Mouse (Mus musculus) limb, embryonic 14.5 days (tissue): Measurements from ENCODE around the gene Ulk3. TPM values are rescaled to one million over a fixed set of nuclear protein-coding genes. Genes with fewer than 3 reads are reported as not detected.

Experiments
- ATAC-seq: fragments of 200-750 bp; cut with Nextera tagmentation; 2 replicates; pipeline ENCODE4 v1.8.0; 2017; ENCODE audit warnings: low read depth, moderate number of reproducible peaks, moderate TSS enrichment; ENCODE audit not compliant: low FRiP score
- DNase-seq: peaks from one replicate; pipeline ENCODE4 v3.0.0-alpha.2; 2015; ENCODE audit warnings: low spot score
- H3K27ac ChIP-seq: fragments of 300-500 bp; sonication (generic); replicated peaks from 2 replicates; pipeline ENCODE4 v1.5.1; 2014; ENCODE audit warnings: low read depth, mild to moderate bottlenecking, low read length, moderate library complexity, mixed read lengths
- H3K27me3 ChIP-seq: fragments of 300-500 bp; sonication (generic); 2 replicates; pipeline ENCODE4 v1.6.1; 2014; ENCODE audit warnings: low read length, mixed read lengths; ENCODE audit not compliant: control insufficient read depth, insufficient read depth
- H3K36me3 ChIP-seq: fragments of 300-500 bp; sonication (generic); 2 replicates; pipeline ENCODE4 v1.6.1; 2014; ENCODE audit warnings: mild to moderate bottlenecking, low read length, moderate library complexity, mixed read lengths; ENCODE audit not compliant: control insufficient read depth, insufficient read depth
- H3K4me1 ChIP-seq: fragments of 300-500 bp; sonication (generic); 2 replicates; pipeline ENCODE4 v1.6.1; 2014; ENCODE audit warnings: antibody characterized with exemption, low read length, mixed read lengths; ENCODE audit not compliant: control insufficient read depth, insufficient read depth
- H3K4me2 ChIP-seq: fragments of 300-500 bp; sonication (generic); replicated peaks from 2 replicates; pipeline ENCODE4 v1.6.1; 2014; ENCODE audit warnings: low read depth, mild to moderate bottlenecking, low read length, moderate library complexity; ENCODE audit not compliant: severe bottlenecking
- H3K4me3 ChIP-seq: fragments of 300-500 bp; sonication (generic); replicated peaks from 2 replicates; pipeline ENCODE4 v1.5.1; 2014; ENCODE audit warnings: low read length
- H3K9ac ChIP-seq: fragments of 300-500 bp; sonication (generic); 2 replicates; pipeline ENCODE4 v1.6.1; 2014; ENCODE audit warnings: mild to moderate bottlenecking, low read depth, low read length, moderate library complexity; ENCODE audit not compliant: severe bottlenecking
- H3K9me3 ChIP-seq: fragments of 300-500 bp; sonication (generic); 2 replicates; pipeline ENCODE4 v1.6.1; 2016; ENCODE audit warnings: low read length; ENCODE audit not compliant: control insufficient read depth
- POLR2A ChIP-seq: fragments of 200-500 bp; IDR thresholded peaks from 2 replicates; pipeline ENCODE4 v1.8.0; 2012; ENCODE audit warnings: inconsistent platforms, mild to moderate bottlenecking, moderate library complexity, borderline replicate concordance; ENCODE audit not compliant: insufficient read depth, insufficient read length; ENCODE audit errors: extremely low read depth
- WGBS: fragments of 180-500 bp; shearing (Covaris S2); extraction: QIAGEN DNeasy Blood & Tissue Kit; methylation state at CpG from one replicate; pipeline ENCODE4 v1.1.7; 2014; 5-methylcytosine and 5-hydroxymethylcytosine counted together
- polyA plus RNA-seq, 2 experiments: library from polyadenylated mRNA; depleted of rRNA in 1 of 2; stranded (reverse) in 1 of 2; unstranded in 1 of 2; fragments of >200 nt; fragmentation: Nextera tagmentation in 1 of 2; extraction: Ambion mirVana in 1 of 2; gene quantifications; 2 replicates each; pipeline versions ENCODE4 v1.2.1 to v1.2.3; 2012 to 2014

Gene Ulk3
- polyA plus RNA-seq, 2 experiments = 13.1 to 41.7 TPM

DNA sequence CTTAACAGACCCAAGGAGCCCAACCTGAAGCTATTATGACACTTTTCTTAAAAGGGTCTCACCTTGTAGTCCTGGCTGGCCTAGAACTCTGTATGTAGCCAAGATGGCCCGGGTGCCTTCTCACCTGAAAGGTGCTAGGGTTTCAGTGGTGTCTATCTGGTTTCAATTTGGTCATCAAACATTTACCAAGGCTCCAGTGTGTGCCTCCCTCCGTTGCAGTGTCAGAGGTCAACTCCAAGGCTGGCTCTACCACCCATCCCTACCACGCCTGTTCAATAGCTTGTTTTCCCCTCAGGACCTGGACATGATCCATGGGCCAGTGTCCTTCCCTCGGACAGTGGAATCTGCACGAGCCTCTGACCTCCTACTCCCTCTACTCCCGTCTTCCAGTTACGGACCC lies 35.0 kb downstream of the Ulk3 start:
- H3K4me2 ChIP-seq = no peak overlapping the region
- no peak overlapping the region for H3K9ac ChIP-seq
- ATAC-seq (no peak), DNase-seq (no peak)
- H3K27me3 ChIP-seq = no peaks in the 10 kb centered on the region
- H3K9me3 ChIP-seq = no peaks in the 10 kb centered on the region
- no peak for TF ChIP-seq POLR2A
- H3K4me3 ChIP-seq = no peak overlapping the region
- WGBS = 86% methylated on average over 7 of the region's 7 CpGs
- no peaks in the 10 kb centered on the region for H3K4me1 ChIP-seq
- H3K36me3 ChIP-seq = peaks cover 49% of the 10 kb centered on the region
- no peak overlapping the region for H3K27ac ChIP-seq

DNA sequence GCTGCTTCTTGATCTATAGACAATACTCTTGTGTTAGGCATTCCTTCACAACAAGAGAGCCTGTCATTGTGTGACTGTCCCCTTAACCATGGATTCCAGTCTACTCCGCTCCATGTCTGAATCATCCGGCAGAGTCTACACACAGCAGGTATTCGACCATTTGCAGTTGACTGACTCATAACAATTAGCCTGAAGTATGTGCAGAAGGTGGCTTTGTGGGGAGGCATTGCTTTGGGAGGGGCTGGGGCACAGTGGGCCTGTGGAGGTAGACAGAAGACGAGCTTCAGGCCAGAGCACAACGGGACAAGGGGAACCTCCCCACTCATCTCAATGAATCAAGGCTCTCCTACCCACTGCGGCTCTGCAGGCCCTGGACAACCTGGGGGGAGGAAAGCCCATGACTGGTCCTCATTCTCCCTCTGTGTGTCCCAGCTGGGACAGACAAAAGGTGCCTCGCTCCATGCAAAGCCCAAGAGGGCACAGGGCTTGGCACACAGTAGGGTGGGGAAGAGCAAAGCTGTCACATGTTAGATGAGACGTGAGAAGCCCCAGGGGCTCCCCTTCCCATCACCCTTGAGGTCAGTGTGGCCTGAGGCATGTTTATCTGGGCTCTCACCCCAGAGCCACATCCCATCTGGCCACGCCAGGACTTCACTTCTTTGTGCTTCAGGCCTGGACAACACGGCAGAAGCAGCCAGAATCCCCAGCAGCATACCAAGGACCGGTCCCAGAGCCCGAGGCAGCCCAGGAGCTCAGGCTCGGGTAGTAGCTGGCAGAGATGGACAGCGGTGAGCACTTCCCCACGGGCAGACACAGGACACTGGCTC lies 36.6 kb downstream of the Ulk3 start:
- H3K4me3 ChIP-seq = no peak overlapping the region
- H3K27ac ChIP-seq = no peak overlapping the region
- ATAC-seq = no peak
- no peak overlapping the region for H3K4me2 ChIP-seq
- peaks cover 65% of the 10 kb centered on the region for H3K36me3 ChIP-seq
- 88% methylated on average over 15 of the region's 15 CpGs for WGBS
- TF ChIP-seq POLR2A = no peak
- H3K9me3 ChIP-seq = no peaks in the 10 kb centered on the region
- H3K27me3 ChIP-seq = no peaks in the 10 kb centered on the region
- DNase-seq = no peak
- no peak overlapping the region for H3K9ac ChIP-seq
- no peaks in the 10 kb centered on the region for H3K4me1 ChIP-seq

DNA sequence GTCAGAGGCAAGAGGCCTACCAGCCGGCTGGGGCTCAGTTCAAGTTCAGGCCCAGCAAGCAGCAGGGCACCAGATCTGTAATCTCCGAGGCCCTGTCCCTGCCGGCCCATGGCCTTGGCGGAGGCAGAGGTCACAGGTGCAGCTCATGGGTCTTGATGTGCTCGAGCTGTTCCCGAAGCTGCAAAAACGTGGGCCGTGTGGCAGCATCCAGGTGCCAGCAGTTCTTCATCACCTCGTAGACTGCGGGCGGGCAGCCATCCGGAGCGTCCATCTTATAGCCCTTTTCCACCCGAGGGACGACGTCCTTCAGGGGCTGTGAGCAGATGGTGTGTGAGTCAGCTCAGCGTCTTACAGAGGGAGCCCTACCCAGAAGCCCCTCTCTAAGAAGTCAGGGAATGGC lies 37.9 kb downstream of the Ulk3 start:
- 97% methylated on average over 17 of the region's 17 CpGs for WGBS
- Histone ChIP-seq H3K27me3 (no peaks in the 10 kb centered on the region), H3K9ac (no peak overlapping the region), H3K4me3 (no peak overlapping the region), H3K9me3 (no peaks in the 10 kb centered on the region), H3K36me3 (peaks cover 75% of the 10 kb centered on the region), H3K27ac (no peak overlapping the region), H3K4me1 (no peaks in the 10 kb centered on the region), H3K4me2 (no peak overlapping the region)
- ATAC-seq (no peak), DNase-seq (no peak)
- TF ChIP-seq POLR2A = no peak

DNA sequence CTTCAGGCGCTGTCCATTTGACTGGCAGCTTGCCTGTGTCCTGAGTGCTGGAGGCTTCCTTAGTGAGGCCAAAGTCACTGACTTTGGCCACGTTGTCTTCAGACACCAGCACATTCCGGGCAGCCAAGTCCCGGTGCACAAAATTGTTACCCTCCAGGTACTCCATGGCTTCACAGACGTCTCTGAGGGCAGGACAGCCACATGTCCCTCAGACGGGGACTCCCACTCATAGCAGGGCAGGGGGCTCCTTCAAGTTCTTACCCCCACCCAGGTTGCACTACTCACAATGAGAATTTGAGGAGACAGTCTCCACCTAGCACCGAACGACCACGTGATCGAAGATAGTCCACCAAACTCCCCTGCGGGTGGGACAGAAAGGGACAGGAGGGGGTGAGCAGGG lies 38.6 kb downstream of the Ulk3 start:
- no peak for ATAC-seq
- WGBS = 89% methylated on average over 11 of the region's 11 CpGs
- Histone ChIP-seq H3K27ac (no peak overlapping the region), H3K27me3 (no peaks in the 10 kb centered on the region), H3K36me3 (peaks cover 75% of the 10 kb centered on the region), H3K4me3 (no peak overlapping the region), H3K9ac (no peak overlapping the region), H3K4me2 (no peak overlapping the region), H3K4me1 (no peaks in the 10 kb centered on the region), H3K9me3 (no peaks in the 10 kb centered on the region)
- no peak for DNase-seq
- no peak for TF ChIP-seq POLR2A

DNA sequence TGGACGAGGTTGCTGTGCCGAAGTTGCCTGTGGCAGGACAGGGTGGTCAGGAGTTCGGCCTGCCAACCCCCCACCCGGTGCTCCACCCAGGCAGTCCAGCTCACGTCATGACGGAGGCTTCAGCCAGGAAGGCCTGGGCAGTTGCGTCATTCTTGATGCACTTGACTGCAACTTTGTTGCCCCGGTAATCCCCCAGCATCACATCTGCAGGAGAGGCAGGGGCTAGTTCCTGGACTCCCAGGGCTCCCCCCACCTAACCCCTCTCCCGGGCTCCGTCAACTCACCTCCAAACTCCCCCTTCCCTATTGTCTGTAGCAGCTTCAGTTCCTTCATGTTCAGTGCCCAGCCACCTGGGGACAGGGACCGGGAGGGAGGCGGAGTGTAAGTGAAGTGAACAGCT lies 39.5 kb downstream of the Ulk3 start:
- no peak overlapping the region for H3K9ac ChIP-seq
- TF ChIP-seq POLR2A = no peak
- no peak overlapping the region for H3K27ac ChIP-seq
- H3K4me2 ChIP-seq = no peak overlapping the region
- no peak overlapping the region for H3K4me3 ChIP-seq
- H3K27me3 ChIP-seq = no peaks in the 10 kb centered on the region
- no peaks in the 10 kb centered on the region for H3K9me3 ChIP-seq
- H3K4me1 ChIP-seq = no peaks in the 10 kb centered on the region
- DNase-seq (no peak), ATAC-seq (no peak)
- H3K36me3 ChIP-seq = peaks cover 80% of the 10 kb centered on the region
- 93% methylated on average over 12 of the region's 12 CpGs for WGBS
